Mouse (Mus musculus): Measurements from ENCODE around the gene Gcdh. TPM values are rescaled to one million over a fixed set of nuclear protein-coding genes. Genes with fewer than 3 reads are reported as not detected.

Gcdh gene
- total and polyA plus RNA-seq, 3 experiments = 26.6 to 69.8 (median 35.2) TPM

- TF ChIP-seq TAL1 (conservative IDR thresholded peaks at IDR 0.05; ENCODE audit: low read depth, low read length) = no peak
- no peak; the same call in 1 of the 2 replicates for TF ChIP-seq POLR2AphosphoS5 (IDR thresholded peaks at IDR 0.05; ENCODE audit: insufficient replicate concordance, low read depth, low read length)
- peaks cover 72% of the 10 kb centered on the region for H3K4me1 ChIP-seq (ENCODE audit: insufficient read depth, low read depth, low read length)
Observed at GRCm38 (mm10) chr8:84872309-84872965, 21.3 kb downstream of the Gcdh start.

GRCm38 (mm10) chr8:84871376-84872308 is 22.1 kb downstream of the Gcdh start, which contains the start of gene Syce2:
TSS of gene Syce2 (plus strand) at chr8:84872111.
- Histone ChIP-seq H3K4me3 (ENCODE audit: low read depth, low read length) (peak within 1 kb of the TSS; percentile 73), H3K4me1 (ENCODE audit: insufficient read depth, low read depth, low read length) (peaks cover 69% of the 10 kb centered on the region), H3K9me3 (replicated peaks) (no peaks in the 10 kb centered on the region), H3K27me3 (ENCODE audit: insufficient read depth, low read length) (no peaks in the 10 kb centered on the region), H3K36me3 (replicated peaks) (peaks cover 79% of the 10 kb centered on the region)
- DNase-seq (ENCODE audit: low spot score) (peak; percentile 52), ATAC-seq (ENCODE audit: extremely low read depth, insufficient number of reproducible peaks, low FRiP score, poor library complexity, severe bottlenecking) (peak; percentile 30; the same call in 1 of the 2 replicates)
- TF ChIP-seq GATA2 (IDR thresholded peaks at IDR 0.05; ENCODE audit: borderline replicate concordance, low read depth, low read length) (no peak), CTCF (IDR thresholded peaks at IDR 0.05; ENCODE audit: low read depth, low read length) (no peak), TAL1 (conservative IDR thresholded peaks at IDR 0.05; ENCODE audit: low read depth, low read length) (no peak), GATA1 (IDR thresholded peaks at IDR 0.05; ENCODE audit: borderline replicate concordance, low read length) (no peak), POLR2AphosphoS5 (IDR thresholded peaks at IDR 0.05; ENCODE audit: insufficient replicate concordance, low read depth, low read length) (no peak; the same call in 1 of the 2 replicates)

More at GRCm38 (mm10) chr8:84872309-84872965, 21.3 kb downstream of the Gcdh start:
- H3K4me3 ChIP-seq (ENCODE audit: low read depth, low read length) = peak overlapping the region; percentile 73
- no peak for ATAC-seq (ENCODE audit: extremely low read depth, insufficient number of reproducible peaks, low FRiP score, poor library complexity, severe bottlenecking)
- H3K9me3 ChIP-seq (replicated peaks) = no peaks in the 10 kb centered on the region
- peak; percentile 25 for DNase-seq (ENCODE audit: low spot score)
- peaks cover 79% of the 10 kb centered on the region for H3K36me3 ChIP-seq (replicated peaks)
- H3K27me3 ChIP-seq (ENCODE audit: insufficient read depth, low read length) = no peaks in the 10 kb centered on the region

GRCm38 (mm10) chr8:84856864-84857441 is 36.8 kb downstream of the Gcdh start, which contains the start of gene Farsa:
TSS of gene Farsa (plus strand) at chr8:84856989.
- TF ChIP-seq GATA1 (IDR thresholded peaks at IDR 0.05; ENCODE audit: borderline replicate concordance, low read length) = no peak
- TF ChIP-seq POLR2AphosphoS5 (IDR thresholded peaks at IDR 0.05; ENCODE audit: insufficient replicate concordance, low read depth, low read length) = peak; percentile 63; the same call in 1 of the 2 replicates
- peak; percentile 91 for ATAC-seq (ENCODE audit: extremely low read depth, insufficient number of reproducible peaks, low FRiP score, poor library complexity, severe bottlenecking)
- peaks cover 42% of the 10 kb centered on the region for H3K4me1 ChIP-seq (ENCODE audit: insufficient read depth, low read depth, low read length)

GRCm38 (mm10) chr8:84856434-84856833 is 37.3 kb downstream of the Gcdh start:
- no peak for DNase-seq (ENCODE audit: low spot score)
- H3K4me1 ChIP-seq (ENCODE audit: insufficient read depth, low read depth, low read length) = peaks cover 38% of the 10 kb centered on the region
- H3K27me3 ChIP-seq (ENCODE audit: insufficient read depth, low read length) = no peaks in the 10 kb centered on the region
- peaks cover 38% of the 10 kb centered on the region for H3K36me3 ChIP-seq (replicated peaks)
- ATAC-seq (ENCODE audit: extremely low read depth, insufficient number of reproducible peaks, low FRiP score, poor library complexity, severe bottlenecking) = no peak
- no peaks in the 10 kb centered on the region for H3K9me3 ChIP-seq (replicated peaks)
- TF ChIP-seq POLR2AphosphoS5 (IDR thresholded peaks at IDR 0.05; ENCODE audit: insufficient replicate concordance, low read depth, low read length) = no peak
- TF ChIP-seq GATA2 (IDR thresholded peaks at IDR 0.05; ENCODE audit: borderline replicate concordance, low read depth, low read length) = no peak
- peak overlapping the region; percentile 98; the same call in 1 of the 2 replicates for H3K4me3 ChIP-seq (ENCODE audit: low read depth, low read length)

More at GRCm38 (mm10) chr8:84856864-84857441, 36.8 kb downstream of the Gcdh start, which contains the start of gene Farsa:
- no peaks in the 10 kb centered on the region for H3K9me3 ChIP-seq (replicated peaks)
- no peaks in the 10 kb centered on the region for H3K27me3 ChIP-seq (ENCODE audit: insufficient read depth, low read length)
- H3K36me3 ChIP-seq (replicated peaks) = peaks cover 42% of the 10 kb centered on the region
- peak within 1 kb of the TSS; percentile 98 for H3K4me3 ChIP-seq (ENCODE audit: low read depth, low read length)
- peak; percentile 60 for DNase-seq (ENCODE audit: low spot score)

GRCm38 (mm10) chr8:84847684-84848435 is 45.9 kb downstream of the Gcdh start:
- peak; percentile 78 for DNase-seq (ENCODE audit: low spot score)
- peak; percentile 58 for ATAC-seq (ENCODE audit: extremely low read depth, insufficient number of reproducible peaks, low FRiP score, poor library complexity, severe bottlenecking)
- peaks cover 41% of the 10 kb centered on the region for H3K4me1 ChIP-seq (ENCODE audit: insufficient read depth, low read depth, low read length)

More at GRCm38 (mm10) chr8:84847684-84848435, 45.9 kb downstream of the Gcdh start:
- Histone ChIP-seq H3K4me3 (ENCODE audit: low read depth, low read length) (peak overlapping the region; percentile 91), H3K9me3 (replicated peaks) (no peaks in the 10 kb centered on the region), H3K27me3 (ENCODE audit: insufficient read depth, low read length) (no peaks in the 10 kb centered on the region), H3K36me3 (replicated peaks) (peaks cover 43% of the 10 kb centered on the region)
- TF ChIP-seq TAL1 (conservative IDR thresholded peaks at IDR 0.05; ENCODE audit: low read depth, low read length) = peak; percentile 80
- no peak for TF ChIP-seq CTCF (IDR thresholded peaks at IDR 0.05; ENCODE audit: low read depth, low read length)
